Mouse (Mus musculus) forebrain, embryonic 10.5 days (tissue): ENCODE measurements around the gene Vmn2r49. TPM values are rescaled to one million over a fixed set of nuclear protein-coding genes. Genes with fewer than 3 reads are reported as not detected.
"Not testable (repeated sequence)": the region's sequence is repeated elsewhere in the genome, so short reads cannot be mapped to it uniquely, and the experiment has no call there.

Experiments used
- DNase-seq: peaks from one replicate; pipeline ENCODE4 v3.0.0-alpha.2; 2017; ENCODE audit warnings: low spot score; ENCODE audit errors: extremely low spot score
- H3K27ac ChIP-seq: fragments of 300-500 bp; sonication (generic); 2 replicates; pipeline ENCODE4 v1.5.1; 2016; ENCODE audit warnings: mild to moderate bottlenecking
- H3K27me3 ChIP-seq: fragments of 300-500 bp; sonication (generic); 2 replicates; pipeline ENCODE4 v1.6.1; 2016; ENCODE audit warnings: mild to moderate bottlenecking; ENCODE audit not compliant: poor library complexity, severe bottlenecking
- H3K36me3 ChIP-seq: fragments of 300-500 bp; sonication (generic); replicated peaks from 2 replicates; pipeline ENCODE4 v1.6.1; 2016; ENCODE audit warnings: mild to moderate bottlenecking, moderate library complexity
- H3K4me1 ChIP-seq: fragments of 300-500 bp; sonication (generic); 2 replicates; pipeline ENCODE4 v1.6.1; 2016
- H3K4me3 ChIP-seq: fragments of 300-500 bp; sonication (generic); 2 replicates; pipeline ENCODE4 v1.5.1; 2016; ENCODE audit warnings: mild to moderate bottlenecking, moderate library complexity
- H3K9me3 ChIP-seq: fragments of 300-500 bp; sonication (generic); 2 replicates; pipeline ENCODE4 v1.6.1; 2016; ENCODE audit warnings: mild to moderate bottlenecking, moderate library complexity
- WGBS: fragments of 180-500 bp; shearing (Covaris S2); methylation state at CpG from one replicate; pipeline ENCODE4 v1.1.7; 2016; 5-methylcytosine and 5-hydroxymethylcytosine counted together
- polyA plus RNA-seq: library from polyadenylated mRNA; unstranded; fragments of >200 nt; fragmentation: Nextera tagmentation; extraction: Ambion mirVana; gene quantifications from 2 replicates; pipeline ENCODE4 v1.2.1, GENCODE M21; 2016

The Vmn2r49 gene
- not detected in 2 replicates for polyA plus RNA-seq

DNA sequence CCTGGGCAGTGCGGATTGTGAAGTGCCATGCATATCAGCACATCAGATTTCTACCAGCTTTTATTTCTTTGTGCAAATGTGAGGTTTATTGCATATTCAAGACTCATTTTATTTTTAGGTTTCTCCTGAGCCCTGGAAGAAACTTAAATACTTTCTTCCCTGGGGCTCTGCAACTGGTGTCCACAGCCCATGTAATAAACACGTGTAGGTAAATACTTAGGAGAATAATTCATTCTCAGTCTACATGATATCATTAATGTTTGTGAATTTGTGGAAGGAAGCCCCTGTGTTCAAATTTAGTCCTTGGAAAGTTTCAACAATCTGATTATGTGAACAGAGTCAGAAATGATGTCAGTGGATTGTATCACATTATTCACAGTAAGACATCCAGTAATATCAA lies at the start of gene Vmn2r49:
TSS of gene Vmn2r49 (minus strand) at position 101 of the 400 bp plus-strand sequence.
- H3K36me3 ChIP-seq, H3K4me3 ChIP-seq, H3K27ac ChIP-seq, H3K4me1 ChIP-seq, H3K27me3 ChIP-seq, H3K9me3 ChIP-seq, DNase-seq: not testable (repeated sequence)
- WGBS = 60% methylated on average over 1 of the region's 2 CpGs

DNA sequence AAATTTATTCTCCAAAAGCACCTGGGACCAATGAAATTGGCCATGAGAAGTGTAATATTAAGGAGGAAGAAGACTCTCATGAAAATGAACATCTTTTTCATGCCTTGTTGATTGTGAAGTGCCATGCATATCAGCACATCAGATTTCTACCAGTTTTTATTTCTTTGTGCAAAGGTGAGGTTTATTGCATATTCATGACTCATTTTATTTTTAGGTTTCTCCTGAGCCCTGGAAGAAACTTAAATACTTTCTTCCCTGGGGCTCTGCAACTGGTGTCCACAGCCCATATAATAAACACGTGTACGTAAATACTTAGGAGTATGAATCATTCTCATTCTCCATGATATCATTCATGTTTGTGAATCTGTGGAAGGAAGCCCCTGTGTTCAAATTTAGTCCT lies 38.6 kb downstream of the Vmn2r49 start, which contains the start of gene Vmn2r48:
TSS of gene Vmn2r48 (minus strand) at position 101 of the 400 bp plus-strand sequence.
- H3K27me3 ChIP-seq, H3K27ac ChIP-seq, H3K36me3 ChIP-seq, H3K9me3 ChIP-seq, H3K4me1 ChIP-seq, DNase-seq, H3K4me3 ChIP-seq: not testable (repeated sequence)
- WGBS = 83% methylated on average over 2 of the region's 2 CpGs

Other genes with a start within 250 kb of the Vmn2r49 start
- gene Vmn2r46, start 221.7 kb downstream of the Vmn2r49 start, polyA plus RNA-seq = not detected in 2 replicates
- not detected in 2 replicates for gene Vmn2r47, start 150.9 kb downstream of the Vmn2r49 start, polyA plus RNA-seq
- gene Vmn2r48, start 38.7 kb downstream of the Vmn2r49 start, polyA plus RNA-seq = not detected in 2 replicates
- gene Vmn2r50, start 61.0 kb upstream of the Vmn2r49 start, polyA plus RNA-seq = not detected in 2 replicates
- not detected in 2 replicates for gene Vmn2r51, start 113.5 kb upstream of the Vmn2r49 start, polyA plus RNA-seq
- not detected in 2 replicates for gene Vmn2r52, start 184.3 kb upstream of the Vmn2r49 start, polyA plus RNA-seq